Mouse (Mus musculus): ENCODE results near the gene Lhfp. TPM values are rescaled to one million over a fixed set of nuclear protein-coding genes. Genes with fewer than 3 reads are reported as not detected.

The Lhfp gene
- polyA plus RNA-seq, 1 experiment from 2014 or later, result 77.0 TPM

DNA sequence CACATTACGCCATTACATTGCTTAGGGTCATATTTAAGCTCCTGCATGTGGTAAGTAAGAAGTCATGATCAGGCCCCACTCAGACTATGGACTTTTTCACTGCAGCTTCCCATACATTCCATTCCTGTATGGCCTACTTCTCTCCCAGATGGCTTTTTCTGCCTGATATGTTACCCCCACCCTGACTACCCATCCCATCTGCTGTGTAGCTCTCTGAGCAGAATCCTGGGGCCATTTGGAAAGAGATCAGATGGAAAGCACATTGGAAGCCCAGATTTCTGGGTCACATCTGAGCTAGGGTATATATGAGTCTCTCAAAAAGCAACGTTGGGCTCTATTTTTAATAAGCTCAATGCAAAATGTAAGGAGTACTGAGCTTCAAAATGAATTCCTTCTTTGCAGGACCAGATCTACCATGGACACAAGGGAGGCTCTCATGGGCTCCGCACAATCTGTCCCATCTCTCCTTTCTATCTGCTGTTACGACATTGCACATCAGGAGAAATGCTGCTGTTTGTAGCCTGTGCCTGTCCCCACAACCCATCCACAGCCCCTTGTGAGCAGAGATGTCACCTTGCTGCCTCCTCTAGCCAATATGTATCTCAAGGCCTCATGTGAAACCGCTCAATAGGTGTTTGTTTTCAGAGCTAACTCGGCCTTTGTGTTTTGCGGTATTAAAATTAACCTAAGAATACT lies 108.4 kb downstream of the Lhfp start:
- no peak overlapping the region for H3K27ac ChIP-seq (ENCODE audit: low read length)
- no peak for ATAC-seq (ENCODE audit: low read depth)
- no peak overlapping the region for H3K9ac ChIP-seq (ENCODE audit: low read length)
- H3K27me3 ChIP-seq (ENCODE audit: control insufficient read depth, insufficient read depth, low read depth, low read length), result no peaks in the 10 kb centered on the region
- H3K4me1 ChIP-seq (replicated peaks; ENCODE audit: control insufficient read depth, insufficient read depth, low read length), result 0 out of 2 replicates have a peak, but pooled peaks cover 3% of the 10 kb centered on the region
- 94% methylated on average over 7 of the region's 7 CpGs for WGBS
- no peaks in the 10 kb centered on the region for H3K36me3 ChIP-seq (ENCODE audit: control insufficient read depth, insufficient read depth, low read length)
- no peaks in the 10 kb centered on the region for H3K9me3 ChIP-seq (ENCODE audit: control insufficient read depth, low read length)
- no peak overlapping the region for H3K4me2 ChIP-seq (ENCODE audit: low read depth, low read length)
- H3K4me3 ChIP-seq (ENCODE audit: low read length), result no peak overlapping the region

DNA sequence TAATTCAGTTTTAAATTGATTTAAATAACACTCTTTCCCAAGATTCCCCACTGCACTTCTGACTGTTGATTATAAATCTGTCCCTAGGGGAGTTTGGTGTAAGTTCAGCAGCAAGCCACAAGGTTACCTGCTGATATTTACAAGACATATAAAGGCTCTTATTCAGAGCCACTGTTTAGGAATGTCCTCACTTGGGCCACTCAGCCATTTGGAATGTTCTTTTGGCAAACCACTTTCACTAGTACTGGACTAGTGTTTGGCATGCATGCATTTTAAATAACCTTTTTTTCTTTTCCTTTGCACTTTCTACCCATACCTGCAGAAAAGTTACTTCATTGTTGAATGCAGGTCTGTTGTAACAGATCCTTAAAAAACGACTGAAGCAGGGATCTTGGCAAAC lies 109.8 kb downstream of the Lhfp start:
- Histone ChIP-seq H3K4me2 (ENCODE audit: low read depth, low read length) (no peak overlapping the region), H3K27me3 (ENCODE audit: control insufficient read depth, insufficient read depth, low read depth, low read length) (no peaks in the 10 kb centered on the region), H3K9ac (ENCODE audit: low read length) (no peak overlapping the region), H3K4me3 (ENCODE audit: low read length) (no peak overlapping the region), H3K36me3 (ENCODE audit: control insufficient read depth, insufficient read depth, low read length) (no peaks in the 10 kb centered on the region), H3K9me3 (ENCODE audit: control insufficient read depth, low read length) (no peaks in the 10 kb centered on the region), H3K4me1 (replicated peaks; ENCODE audit: control insufficient read depth, insufficient read depth, low read length) (0 out of 2 replicates have a peak, but pooled peaks cover 3% of the 10 kb centered on the region), H3K27ac (ENCODE audit: low read length) (0 out of 2 replicates have a peak overlapping the region, but pooled peaks have one; percentile 6)
- 41% methylated on average over 1 of the region's 1 CpGs for WGBS
- no peak for ATAC-seq (ENCODE audit: low read depth)

DNA sequence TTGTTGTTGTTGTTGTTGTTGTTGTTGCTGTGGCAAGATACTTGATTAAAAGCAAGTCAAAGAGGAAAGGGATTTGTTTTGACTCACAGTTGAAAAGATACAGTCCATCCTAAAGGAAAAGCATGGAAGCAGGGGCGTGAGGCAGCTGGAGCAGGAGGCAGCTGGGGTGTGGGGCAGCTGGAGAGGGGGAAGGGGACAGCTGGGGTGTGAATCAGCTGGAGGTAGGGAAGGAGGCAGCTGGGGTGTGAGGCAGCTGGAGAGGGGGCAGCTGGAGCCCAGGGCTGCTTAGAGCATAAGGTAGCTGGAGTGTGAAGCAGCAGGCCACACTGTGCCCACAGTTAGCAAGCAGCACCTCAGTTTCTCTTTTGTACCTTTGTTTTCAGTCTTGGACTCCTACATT lies 110.3 kb downstream of the Lhfp start:
- Histone ChIP-seq H3K27ac (ENCODE audit: low read length) (no peak overlapping the region), H3K4me2 (ENCODE audit: low read depth, low read length) (no peak overlapping the region), H3K36me3 (ENCODE audit: control insufficient read depth, insufficient read depth, low read length) (no peaks in the 10 kb centered on the region), H3K9me3 (ENCODE audit: control insufficient read depth, low read length) (no peaks in the 10 kb centered on the region), H3K4me3 (ENCODE audit: low read length) (no peak overlapping the region), H3K9ac (ENCODE audit: low read length) (no peak overlapping the region), H3K4me1 (replicated peaks; ENCODE audit: control insufficient read depth, insufficient read depth, low read length) (0 out of 2 replicates have a peak, but pooled peaks cover 3% of the 10 kb centered on the region), H3K27me3 (ENCODE audit: control insufficient read depth, insufficient read depth, low read depth, low read length) (no peaks in the 10 kb centered on the region)
- ATAC-seq (ENCODE audit: low read depth), result no peak
- 54% methylated on average over 1 of the region's 1 CpGs for WGBS

DNA sequence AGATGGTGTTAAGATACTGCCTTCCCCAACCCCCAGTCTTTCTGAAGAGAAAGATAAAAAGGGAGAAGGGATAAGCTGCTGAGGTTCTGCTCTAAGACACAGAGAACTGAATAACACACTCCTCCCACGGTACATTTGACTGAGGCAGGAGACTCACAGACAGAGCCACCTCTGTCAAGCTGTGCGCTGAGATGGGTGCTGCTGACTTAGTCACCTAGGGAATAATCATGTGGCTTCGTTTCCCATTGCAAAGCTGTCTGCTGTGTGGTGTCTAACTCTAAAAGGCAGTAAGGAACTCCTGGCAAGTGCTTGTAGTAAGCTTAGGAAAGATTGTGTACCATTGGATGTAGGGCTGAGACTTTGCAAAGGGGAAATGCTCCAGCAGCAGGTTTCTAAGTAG lies 120.6 kb downstream of the Lhfp start:
- Histone ChIP-seq H3K27me3 (ENCODE audit: control insufficient read depth, insufficient read depth, low read depth, low read length) (no peaks in the 10 kb centered on the region), H3K27ac (ENCODE audit: low read length) (0 out of 2 replicates have a peak overlapping the region, but pooled peaks have one; percentile 28), H3K9ac (ENCODE audit: low read length) (no peak overlapping the region), H3K9me3 (ENCODE audit: control insufficient read depth, low read length) (no peaks in the 10 kb centered on the region), H3K36me3 (ENCODE audit: control insufficient read depth, insufficient read depth, low read length) (no peaks in the 10 kb centered on the region), H3K4me1 (replicated peaks; ENCODE audit: control insufficient read depth, insufficient read depth, low read length) (peaks cover 6% of the 10 kb centered on the region; the same call in 1 of the 2 replicates), H3K4me2 (ENCODE audit: low read depth, low read length) (no peak overlapping the region), H3K4me3 (ENCODE audit: low read length) (no peak overlapping the region)
- no peak for ATAC-seq (ENCODE audit: low read depth)
- 73% methylated on average over 3 of the region's 3 CpGs for WGBS

DNA sequence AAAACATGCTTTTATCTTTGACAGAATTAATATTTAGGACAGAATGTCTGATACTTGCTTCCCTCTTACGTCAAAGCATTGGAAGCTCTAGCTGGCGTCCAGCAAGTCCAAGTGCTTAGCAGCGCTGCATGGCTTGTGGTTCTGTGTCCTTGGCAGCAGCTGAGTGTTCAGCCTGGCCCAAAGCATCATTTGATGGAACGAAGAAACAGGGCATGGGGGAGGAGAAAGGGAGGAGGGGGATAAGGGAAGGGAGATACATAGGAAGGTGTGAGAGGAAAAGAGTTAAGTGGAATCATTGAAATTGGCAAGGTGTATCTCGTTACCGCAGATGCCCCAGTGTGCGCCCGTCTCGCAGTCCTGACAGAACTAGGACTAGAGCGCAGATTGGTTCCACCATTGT lies 124.0 kb downstream of the Lhfp start:
- Histone ChIP-seq H3K27ac (ENCODE audit: low read length) (peak overlapping the region; percentile 51), H3K4me1 (replicated peaks; ENCODE audit: control insufficient read depth, insufficient read depth, low read length) (peaks cover 6% of the 10 kb centered on the region; the same call in 1 of the 2 replicates), H3K27me3 (ENCODE audit: control insufficient read depth, insufficient read depth, low read depth, low read length) (no peaks in the 10 kb centered on the region), H3K4me3 (ENCODE audit: low read length) (no peak overlapping the region), H3K9ac (ENCODE audit: low read length) (no peak overlapping the region), H3K9me3 (ENCODE audit: control insufficient read depth, low read length) (no peaks in the 10 kb centered on the region), H3K36me3 (ENCODE audit: control insufficient read depth, insufficient read depth, low read length) (no peaks in the 10 kb centered on the region), H3K4me2 (ENCODE audit: low read depth, low read length) (peak overlapping the region; percentile 11; the same call in 1 of the 2 replicates)
- 74% methylated on average over 10 of the region's 10 CpGs for WGBS
- no peak for ATAC-seq (ENCODE audit: low read depth)

DNA sequence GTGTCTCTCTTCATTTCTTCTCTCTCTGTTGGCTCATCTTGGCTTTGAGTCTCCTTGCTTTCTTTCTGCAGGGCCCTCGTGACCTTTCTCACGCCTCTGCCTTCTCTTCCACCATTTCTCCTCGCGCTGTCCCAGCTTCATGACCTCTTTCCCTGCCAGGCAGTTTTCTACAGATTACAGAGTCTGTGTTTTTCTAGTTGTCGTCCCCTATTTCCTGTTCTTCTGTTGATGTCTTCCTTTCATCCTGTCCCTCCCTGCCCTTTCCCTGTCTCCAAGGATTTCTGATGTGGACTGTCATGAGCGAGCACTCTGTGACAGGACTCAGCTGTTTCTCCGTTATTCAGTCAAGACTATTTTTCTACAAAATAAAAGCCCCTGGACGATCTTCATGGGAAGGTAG lies 124.7 kb downstream of the Lhfp start:
- H3K36me3 ChIP-seq (ENCODE audit: control insufficient read depth, insufficient read depth, low read length), result no peaks in the 10 kb centered on the region
- ATAC-seq (ENCODE audit: low read depth), result peak; percentile 91
- H3K27me3 ChIP-seq (ENCODE audit: control insufficient read depth, insufficient read depth, low read depth, low read length), result no peaks in the 10 kb centered on the region
- 31% methylated on average over 8 of the region's 8 CpGs for WGBS
- no peak overlapping the region for H3K4me2 ChIP-seq (ENCODE audit: low read depth, low read length)
- H3K4me3 ChIP-seq (ENCODE audit: low read length), result no peak overlapping the region
- peaks cover 6% of the 10 kb centered on the region; the same call in 1 of the 2 replicates for H3K4me1 ChIP-seq (replicated peaks; ENCODE audit: control insufficient read depth, insufficient read depth, low read length)
- H3K27ac ChIP-seq (ENCODE audit: low read length), result peak overlapping the region; percentile 20; the same call in 1 of the 2 replicates
- no peak overlapping the region for H3K9ac ChIP-seq (ENCODE audit: low read length)
- no peaks in the 10 kb centered on the region for H3K9me3 ChIP-seq (ENCODE audit: control insufficient read depth, low read length)

DNA sequence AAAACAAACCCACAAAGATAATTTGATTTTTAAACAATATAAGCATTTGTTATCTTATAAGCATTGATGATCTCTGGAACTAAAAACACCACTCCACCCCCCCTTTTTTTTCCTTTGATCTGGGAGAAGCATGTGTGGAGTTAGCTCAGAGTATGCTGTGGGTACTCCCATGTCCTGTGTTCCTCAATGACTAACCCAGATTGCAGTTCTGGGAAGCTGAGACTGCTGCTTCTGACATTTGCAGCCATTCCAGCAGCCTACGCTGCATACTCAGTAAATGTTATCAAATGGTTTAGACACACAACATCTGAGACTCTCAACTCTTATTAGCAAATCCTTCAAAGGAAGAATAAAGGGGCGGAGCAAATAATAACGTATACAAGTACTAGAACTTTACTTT lies 128.2 kb downstream of the Lhfp start:
- Histone ChIP-seq H3K9ac (ENCODE audit: low read length) (no peak overlapping the region), H3K4me3 (ENCODE audit: low read length) (no peak overlapping the region), H3K9me3 (ENCODE audit: control insufficient read depth, low read length) (no peaks in the 10 kb centered on the region), H3K36me3 (ENCODE audit: control insufficient read depth, insufficient read depth, low read length) (no peaks in the 10 kb centered on the region), H3K27me3 (ENCODE audit: control insufficient read depth, insufficient read depth, low read depth, low read length) (no peaks in the 10 kb centered on the region), H3K27ac (ENCODE audit: low read length) (no peak overlapping the region), H3K4me1 (replicated peaks; ENCODE audit: control insufficient read depth, insufficient read depth, low read length) (peaks cover 2% of the 10 kb centered on the region; the same call in 1 of the 2 replicates), H3K4me2 (ENCODE audit: low read depth, low read length) (no peak overlapping the region)
- 59% methylated on average over 3 of the region's 3 CpGs for WGBS
- 0 out of 2 replicates have a peak, but pooled peaks have one; percentile 12 for ATAC-seq (ENCODE audit: low read depth)

DNA sequence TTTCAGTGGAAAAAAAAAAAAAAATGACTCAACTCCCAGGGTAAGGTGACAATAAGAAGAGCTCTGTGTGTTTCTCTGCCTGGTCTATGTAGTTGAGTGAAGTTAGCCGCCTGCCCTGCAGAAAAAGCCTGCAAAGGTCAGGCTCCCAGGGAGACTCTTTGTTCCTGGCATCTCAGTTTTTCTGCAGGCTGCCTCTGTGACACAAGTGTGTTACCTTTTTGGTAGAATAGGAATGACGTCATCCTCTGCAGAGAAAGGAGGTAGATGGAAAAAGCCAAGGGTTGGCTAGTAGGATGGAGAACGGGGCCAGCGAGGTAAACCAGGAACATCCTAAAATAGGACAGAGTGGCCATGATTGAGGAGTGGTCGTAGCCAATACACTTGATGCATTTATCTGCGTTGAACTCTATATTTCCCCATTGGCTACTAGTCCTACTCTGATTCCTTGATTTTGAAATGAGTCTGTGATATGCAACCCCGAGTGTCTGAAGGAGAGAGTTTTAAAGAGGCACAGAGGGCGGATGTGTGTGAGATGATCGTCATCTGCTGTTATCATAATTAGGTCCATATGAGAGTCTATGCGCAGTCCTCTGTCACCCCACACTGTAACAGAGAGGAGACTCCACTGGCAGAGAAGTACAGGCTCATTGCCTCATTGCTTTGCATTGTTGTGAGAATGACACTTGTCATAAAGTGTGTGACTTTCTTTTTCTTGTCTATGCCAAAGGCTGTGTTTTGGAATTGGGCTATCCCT lies 132.2 kb downstream of the Lhfp start:
- no peaks in the 10 kb centered on the region for H3K27me3 ChIP-seq (ENCODE audit: control insufficient read depth, insufficient read depth, low read depth, low read length)
- no peaks in the 10 kb centered on the region for H3K9me3 ChIP-seq (ENCODE audit: control insufficient read depth, low read length)
- H3K4me1 ChIP-seq (replicated peaks; ENCODE audit: control insufficient read depth, insufficient read depth, low read length), result no peaks in the 10 kb centered on the region
- ATAC-seq (ENCODE audit: low read depth), result peak; percentile 72
- H3K4me3 ChIP-seq (ENCODE audit: low read length), result no peak overlapping the region
- no peaks in the 10 kb centered on the region for H3K36me3 ChIP-seq (ENCODE audit: control insufficient read depth, insufficient read depth, low read length)
- H3K27ac ChIP-seq (ENCODE audit: low read length), result no peak overlapping the region
- H3K4me2 ChIP-seq (ENCODE audit: low read depth, low read length), result no peak overlapping the region
- H3K9ac ChIP-seq (ENCODE audit: low read length), result no peak overlapping the region
- 79% methylated on average over 10 of the region's 10 CpGs for WGBS

DNA sequence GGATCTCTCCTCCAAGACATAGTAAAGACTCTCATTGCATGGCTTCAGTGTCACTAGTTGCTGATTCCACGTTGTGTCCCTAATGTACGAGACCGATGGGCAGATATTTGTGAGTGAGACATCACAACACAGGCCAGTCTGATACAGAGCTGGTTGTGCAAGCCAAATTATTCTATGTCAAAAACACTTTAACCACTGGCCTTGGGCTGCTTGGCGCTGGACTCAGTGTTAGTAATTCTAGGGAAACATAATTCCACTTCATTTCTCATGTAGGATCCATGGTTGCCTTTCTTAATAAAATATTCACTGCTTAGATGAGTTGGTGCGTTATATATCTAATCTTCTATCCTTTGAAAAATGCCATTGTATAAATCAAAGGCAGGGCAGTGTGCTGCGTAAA lies 138.6 kb downstream of the Lhfp start:
- H3K4me1 ChIP-seq (replicated peaks; ENCODE audit: control insufficient read depth, insufficient read depth, low read length), result no peaks in the 10 kb centered on the region
- H3K4me2 ChIP-seq (ENCODE audit: low read depth, low read length), result no peak overlapping the region
- H3K9ac ChIP-seq (ENCODE audit: low read length), result no peak overlapping the region
- H3K36me3 ChIP-seq (ENCODE audit: control insufficient read depth, insufficient read depth, low read length), result no peaks in the 10 kb centered on the region
- WGBS, result 70% methylated on average over 6 of the region's 6 CpGs
- no peaks in the 10 kb centered on the region for H3K27me3 ChIP-seq (ENCODE audit: control insufficient read depth, insufficient read depth, low read depth, low read length)
- H3K27ac ChIP-seq (ENCODE audit: low read length), result no peak overlapping the region
- H3K4me3 ChIP-seq (ENCODE audit: low read length), result no peak overlapping the region
- H3K9me3 ChIP-seq (ENCODE audit: control insufficient read depth, low read length), result no peaks in the 10 kb centered on the region
- ATAC-seq (ENCODE audit: low read depth), result no peak
